Mouse (Mus musculus) kidney, postnatal 0 days (tissue): ENCODE results near the gene Ampd2. TPM values are rescaled to one million over a fixed set of nuclear protein-coding genes. Genes with fewer than 3 reads are reported as not detected.

Experiments
- ATAC-seq: fragments of 200-750 bp; cut with Nextera tagmentation; replicated peaks from 2 replicates; pipeline ENCODE4 v1.8.0; 2017; ENCODE audit warnings: low read depth, moderate number of reproducible peaks, moderate TSS enrichment, moderate library complexity; ENCODE audit not compliant: low FRiP score
- DNase-seq: peaks from one replicate; pipeline ENCODE4 v3.0.0-alpha.2; 2016; ENCODE audit warnings: low spot score
- H3K27ac ChIP-seq: fragments of 300-500 bp; sonication (generic); 2 replicates; pipeline ENCODE4 v1.5.1; 2014; ENCODE audit warnings: mild to moderate bottlenecking
- H3K27me3 ChIP-seq: fragments of 300-500 bp; sonication (generic); 2 replicates; pipeline ENCODE4 v1.6.1; 2014; ENCODE audit warnings: low read length, mixed read lengths; ENCODE audit not compliant: insufficient read depth
- H3K36me3 ChIP-seq: fragments of 300-500 bp; sonication (generic); 2 replicates; pipeline ENCODE4 v1.6.1; 2014; ENCODE audit warnings: low read length, mixed read lengths; ENCODE audit not compliant: insufficient read depth
- H3K4me1 ChIP-seq: fragments of 300-500 bp; sonication (generic); replicated peaks from 2 replicates; pipeline ENCODE4 v1.6.1; 2014; ENCODE audit warnings: antibody characterized with exemption, low read length, mixed read lengths; ENCODE audit not compliant: insufficient read depth
- H3K4me2 ChIP-seq: fragments of 300-500 bp; sonication (generic); 2 replicates; pipeline ENCODE4 v1.6.1; 2014; ENCODE audit warnings: mild to moderate bottlenecking, low read length, moderate library complexity, mixed read lengths
- H3K4me3 ChIP-seq: fragments of 300-500 bp; sonication (generic); replicated peaks from 2 replicates; pipeline ENCODE4 v1.5.1; 2014; ENCODE audit warnings: low read depth, low read length
- H3K9ac ChIP-seq: fragments of 300-500 bp; sonication (generic); 2 replicates; pipeline ENCODE4 v1.6.1; 2014; ENCODE audit warnings: low read depth, low read length
- H3K9me3 ChIP-seq: fragments of 300-500 bp; sonication (generic); replicated peaks from 2 replicates; pipeline ENCODE4 v1.6.1; 2016; ENCODE audit warnings: low read length, inconsistent platforms, mixed read lengths
- CTCF ChIP-seq: IDR thresholded peaks from 2 replicates; pipeline ENCODE4 v1.5.1; 2016; ENCODE audit warnings: antibody characterized with exemption, low read depth, mild to moderate bottlenecking, moderate library complexity
- WGBS: fragments of 180-500 bp; shearing (Covaris S2); extraction: QIAGEN DNeasy Blood & Tissue Kit; methylation state at CpG from one replicate; pipeline ENCODE4 v1.1.7; 2014; 5-methylcytosine and 5-hydroxymethylcytosine counted together
- polyA plus RNA-seq: library from polyadenylated mRNA; unstranded; fragments of >200 nt; fragmentation: Nextera tagmentation; extraction: Ambion mirVana; gene quantifications from 2 replicates; pipeline ENCODE4 v1.2.1, GENCODE M21; 2015

Gene Ampd2
- polyA plus RNA-seq, 1 experiment from 2014 or later: 35.8 TPM

GRCm38 (mm10) chr3:108081681-108082080, 4.8 kb downstream of the Ampd2 start:
- no peak overlapping the region for H3K27ac ChIP-seq
- TF ChIP-seq CTCF: no peak
- no peaks in the 10 kb centered on the region for H3K9me3 ChIP-seq
- no peak overlapping the region for H3K4me3 ChIP-seq
- H3K4me2 ChIP-seq: 0 out of 2 replicates have a peak overlapping the region, but pooled peaks have one; percentile 16
- H3K27me3 ChIP-seq: no peaks in the 10 kb centered on the region
- 47% methylated on average over 4 of the region's 4 CpGs for WGBS
- peaks cover 23% of the 10 kb centered on the region for H3K4me1 ChIP-seq
- peaks cover 23% of the 10 kb centered on the region for H3K36me3 ChIP-seq
- DNase-seq (no peak), ATAC-seq (no peak)
- peak overlapping the region; percentile 23; the same call in 1 of the 2 replicates for H3K9ac ChIP-seq

- H3K4me3 ChIP-seq: no peak overlapping the region
- no peak for TF ChIP-seq CTCF
- ATAC-seq: peak; percentile 69
- H3K27ac ChIP-seq: no peak overlapping the region
- H3K4me1 ChIP-seq: no peaks in the 10 kb centered on the region; the same call in 1 of the 2 replicates
- H3K9ac ChIP-seq: no peak overlapping the region
- H3K27me3 ChIP-seq: no peaks in the 10 kb centered on the region
- DNase-seq: peak; percentile 46
- H3K36me3 ChIP-seq: peaks cover 52% of the 10 kb centered on the region
- no peak overlapping the region for H3K4me2 ChIP-seq
- H3K9me3 ChIP-seq: no peaks in the 10 kb centered on the region
- 67% methylated on average over 9 of the region's 9 CpGs for WGBS
Observed at GRCm38 (mm10) chr3:108076836-108077235, 9.6 kb downstream of the Ampd2 start.

DNA sequence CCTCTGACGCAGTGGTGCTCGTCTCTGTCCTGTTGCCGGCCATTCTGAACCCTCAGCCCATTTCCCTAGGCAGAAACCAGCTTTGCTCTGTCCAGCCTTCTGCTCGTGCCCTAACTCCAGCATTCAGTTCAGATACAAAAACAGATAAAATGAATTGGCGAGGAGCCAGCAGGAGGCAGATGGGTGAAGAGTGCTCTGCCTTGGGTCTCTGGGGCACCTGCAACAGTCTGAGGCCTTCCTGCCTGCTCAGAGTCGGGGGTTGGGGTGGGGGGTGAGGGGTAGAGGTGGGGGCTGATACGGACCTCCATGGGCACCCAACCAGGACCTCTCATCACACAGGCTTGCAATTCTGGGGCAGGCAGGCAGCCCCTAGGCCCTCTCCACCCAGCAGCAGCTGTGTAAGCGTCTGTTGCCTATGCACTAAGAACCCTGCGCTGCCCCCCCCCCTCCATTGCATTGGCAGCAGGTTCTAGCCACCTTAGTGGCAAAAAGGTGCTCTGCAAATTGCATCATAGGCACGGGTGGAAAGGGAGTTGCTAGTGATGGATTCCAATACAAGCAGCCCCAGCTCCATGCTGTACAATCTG, 13.4 kb downstream of the Ampd2 start:
- TF ChIP-seq CTCF: no peak
- no peak overlapping the region for H3K4me3 ChIP-seq
- H3K4me2 ChIP-seq: no peak overlapping the region
- H3K9ac ChIP-seq: no peak overlapping the region
- H3K27ac ChIP-seq: no peak overlapping the region
- H3K27me3 ChIP-seq: no peaks in the 10 kb centered on the region
- H3K4me1 ChIP-seq: no peaks in the 10 kb centered on the region; the same call in 1 of the 2 replicates
- H3K36me3 ChIP-seq: peaks cover 41% of the 10 kb centered on the region
- H3K9me3 ChIP-seq: no peaks in the 10 kb centered on the region
- DNase-seq (no peak), ATAC-seq (no peak)
- WGBS: 68% methylated on average over 10 of the region's 10 CpGs

DNA sequence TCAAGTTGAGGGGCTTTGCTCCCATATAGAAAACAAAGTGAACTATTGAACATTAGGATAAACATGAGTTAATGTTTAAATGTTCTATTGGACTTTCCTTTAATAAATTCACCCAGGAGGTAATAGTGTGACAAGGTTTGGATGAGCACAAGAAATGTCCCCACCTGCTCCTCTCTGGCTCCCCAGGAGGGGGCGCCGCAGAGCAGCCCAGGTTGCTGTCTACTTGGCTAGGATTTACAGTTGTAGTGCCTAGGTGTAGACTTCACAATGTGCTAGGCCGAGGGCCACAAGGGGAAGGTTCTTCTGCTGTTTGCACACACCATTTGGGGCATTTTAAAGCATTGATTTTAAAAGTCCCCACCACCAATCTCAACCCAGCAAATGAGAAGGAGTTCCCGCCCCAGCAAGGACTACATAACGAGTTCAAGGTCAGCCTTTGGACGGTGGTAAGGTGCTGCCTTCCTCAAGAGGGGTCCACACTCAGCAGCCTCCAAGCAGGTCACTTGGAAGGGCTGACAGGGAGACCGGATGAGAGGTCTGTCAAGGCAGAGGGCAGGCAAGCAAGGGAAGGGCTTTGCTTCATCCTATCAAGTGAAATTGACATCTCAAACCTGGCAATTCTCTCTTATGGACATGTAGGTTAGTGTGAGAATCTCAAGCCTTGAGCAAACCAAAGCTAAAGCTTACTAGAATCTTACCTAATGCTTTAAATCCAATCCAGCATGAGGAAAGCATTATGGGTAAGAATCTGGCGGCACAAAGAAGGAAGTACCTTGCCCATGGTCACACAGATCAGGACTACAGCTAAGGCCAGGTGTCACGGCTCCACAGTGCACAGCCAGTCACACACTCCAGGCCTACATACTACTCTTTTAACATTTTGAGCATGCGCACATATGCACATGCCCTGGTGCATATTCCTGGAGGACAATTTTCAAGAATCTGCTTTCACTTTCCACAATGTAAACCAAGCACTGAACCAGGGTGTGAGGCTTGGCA, 15.9 kb downstream of the Ampd2 start:
- WGBS: 63% methylated on average over 10 of the region's 10 CpGs
- H3K4me3 ChIP-seq: no peak overlapping the region
- H3K4me1 ChIP-seq: no peaks in the 10 kb centered on the region; the same call in 1 of the 2 replicates
- peaks cover 18% of the 10 kb centered on the region for H3K36me3 ChIP-seq
- H3K4me2 ChIP-seq: no peak overlapping the region
- ATAC-seq (0 out of 2 replicates have a peak, but pooled peaks have one; percentile 35), DNase-seq (peak; percentile 70)
- no peak overlapping the region for H3K27ac ChIP-seq
- H3K27me3 ChIP-seq: no peaks in the 10 kb centered on the region
- no peak overlapping the region for H3K9ac ChIP-seq
- H3K9me3 ChIP-seq: no peaks in the 10 kb centered on the region
- peak; percentile 91 for TF ChIP-seq CTCF

DNA sequence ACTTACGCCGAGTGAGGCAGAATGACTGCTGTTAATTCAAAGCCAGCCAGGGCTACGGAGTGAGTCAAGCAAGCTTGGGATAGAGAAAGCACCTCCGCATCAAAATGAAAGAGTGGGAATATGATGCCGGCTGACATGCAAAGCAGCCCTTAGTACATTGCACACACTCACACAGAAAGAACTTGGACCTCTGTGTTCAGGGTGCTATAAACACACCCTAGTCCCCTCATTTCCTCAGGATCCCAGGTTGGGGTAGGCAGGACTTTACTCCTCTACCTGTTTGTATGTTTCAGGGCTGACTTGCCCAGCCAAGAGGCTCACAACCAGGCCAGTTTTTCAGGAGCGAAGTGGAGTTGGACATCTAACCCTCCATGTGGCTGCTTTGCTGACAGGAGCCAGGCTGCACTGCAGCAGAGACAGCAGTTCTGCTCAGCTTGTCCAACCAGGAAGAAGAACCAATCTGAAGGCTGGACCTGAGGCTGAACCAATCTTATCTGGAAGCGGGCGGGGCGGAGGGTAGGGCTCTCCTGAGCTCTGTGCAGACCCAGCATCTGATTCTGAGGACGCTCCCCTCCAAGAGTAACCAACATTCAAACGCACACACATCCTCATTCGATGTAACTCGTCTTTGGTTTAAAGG, 17.1 kb downstream of the Ampd2 start:
- H3K9me3 ChIP-seq: no peaks in the 10 kb centered on the region
- H3K9ac ChIP-seq: no peak overlapping the region
- no peaks in the 10 kb centered on the region; the same call in 1 of the 2 replicates for H3K4me1 ChIP-seq
- 0 out of 2 replicates have a peak, but pooled peaks cover 6% of the 10 kb centered on the region for H3K36me3 ChIP-seq
- peak overlapping the region; percentile 52; the same call in 1 of the 2 replicates for H3K27ac ChIP-seq
- H3K4me3 ChIP-seq: no peak overlapping the region
- WGBS: 56% methylated on average over 13 of the region's 13 CpGs
- ATAC-seq (no peak), DNase-seq (peak; percentile 28)
- H3K4me2 ChIP-seq: no peak overlapping the region
- TF ChIP-seq CTCF: no peak
- no peaks in the 10 kb centered on the region for H3K27me3 ChIP-seq

DNA sequence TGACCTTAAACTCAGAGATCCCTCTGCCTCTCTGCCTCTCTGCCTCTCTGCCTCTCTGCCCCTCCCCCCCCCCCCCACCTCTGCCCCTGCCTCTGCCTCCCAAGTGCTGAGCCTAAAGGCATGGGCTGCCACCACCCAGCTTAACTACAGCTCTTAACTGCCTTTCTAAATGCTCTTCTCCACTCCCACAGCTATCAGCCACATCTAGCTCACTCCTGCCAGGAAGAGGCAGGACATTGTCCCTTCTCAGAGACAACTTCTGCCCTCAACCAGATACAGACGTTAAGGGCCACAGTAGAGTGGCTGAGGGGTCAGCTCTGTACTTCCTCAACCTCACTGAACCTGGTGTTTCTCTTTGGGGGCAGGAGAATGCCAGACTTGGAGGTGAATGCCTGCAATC, 17.6 kb downstream of the Ampd2 start:
- TF ChIP-seq CTCF: no peak
- H3K27ac ChIP-seq: peak overlapping the region; percentile 52; the same call in 1 of the 2 replicates
- H3K4me2 ChIP-seq: no peak overlapping the region
- H3K9ac ChIP-seq: no peak overlapping the region
- H3K27me3 ChIP-seq: no peaks in the 10 kb centered on the region
- 0 out of 2 replicates have a peak, but pooled peaks cover under 1% of the 10 kb centered on the region for H3K36me3 ChIP-seq
- no peaks in the 10 kb centered on the region for H3K9me3 ChIP-seq
- DNase-seq: no peak
- WGBS: 13% methylated on average over 1 of the region's 1 CpGs
- no peaks in the 10 kb centered on the region; the same call in 1 of the 2 replicates for H3K4me1 ChIP-seq
- no peak overlapping the region for H3K4me3 ChIP-seq
- ATAC-seq: no peak
